Mouse (Mus musculus) urinary bladder, adult 18-20 months (tissue): Measurements from ENCODE around the gene Nrxn3.

Experiments used
- DNase-seq, 2 experiments: peaks; one replicate each; pipeline ENCODE4 v3.0.0; 2022; ENCODE audit warnings: low spot score in 2 of 2, mixed read lengths in 2 of 2

Nrxn3 gene

DNA sequence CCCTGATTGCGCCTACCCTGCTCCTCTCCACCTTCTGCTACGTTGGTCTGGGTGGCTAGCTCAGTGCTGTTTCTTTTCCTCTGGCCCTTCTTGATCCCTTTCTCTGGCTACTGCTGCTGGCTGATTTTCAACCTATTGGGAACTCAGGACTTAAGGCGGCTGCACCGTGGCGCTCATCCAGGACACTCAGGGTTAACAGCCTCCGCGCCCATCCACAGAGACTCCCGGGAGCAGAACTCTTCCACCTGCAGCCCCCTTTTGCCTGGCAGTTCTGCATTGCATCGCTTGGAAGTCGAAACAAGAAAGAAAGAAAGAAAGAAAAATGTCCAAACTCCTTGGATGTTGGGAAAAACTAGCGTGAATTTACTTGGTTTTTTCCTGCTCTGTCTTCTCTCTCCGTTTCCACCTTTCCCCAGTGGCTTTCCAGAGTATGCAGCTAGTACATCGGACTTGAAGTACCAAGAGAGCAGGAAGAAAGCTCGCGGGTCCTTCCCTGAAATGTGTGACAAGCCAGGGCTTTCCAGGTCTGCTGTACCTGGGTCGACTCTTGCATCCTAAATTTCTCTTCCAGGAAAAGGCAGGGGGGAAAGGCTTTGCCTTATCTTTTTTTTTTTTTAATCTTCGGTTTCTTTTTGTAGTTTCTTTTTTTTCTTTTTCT, 1090.0 kb downstream of the Nrxn3 start:
- DNase-seq = no peak

DNA sequence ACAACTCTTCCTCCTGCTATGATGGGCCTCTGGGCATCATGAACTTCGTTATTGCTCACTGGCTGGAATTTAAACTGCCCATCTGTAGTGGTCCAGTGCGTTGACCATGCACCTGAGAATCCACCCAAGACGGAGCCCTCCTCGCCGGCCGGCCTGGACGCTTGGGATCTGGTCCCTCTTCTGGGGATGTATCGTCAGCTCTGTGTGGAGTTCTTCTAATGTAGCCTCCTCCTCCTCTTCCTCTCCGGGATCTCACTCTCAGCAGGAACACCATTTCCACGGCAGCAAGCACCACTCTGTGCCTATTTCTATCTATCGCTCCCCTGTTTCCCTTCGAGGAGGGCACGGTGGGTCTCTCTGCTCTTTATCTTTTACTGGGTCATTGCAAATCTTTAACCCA, 1090.6 kb downstream of the Nrxn3 start:
- no peak for DNase-seq

DNA sequence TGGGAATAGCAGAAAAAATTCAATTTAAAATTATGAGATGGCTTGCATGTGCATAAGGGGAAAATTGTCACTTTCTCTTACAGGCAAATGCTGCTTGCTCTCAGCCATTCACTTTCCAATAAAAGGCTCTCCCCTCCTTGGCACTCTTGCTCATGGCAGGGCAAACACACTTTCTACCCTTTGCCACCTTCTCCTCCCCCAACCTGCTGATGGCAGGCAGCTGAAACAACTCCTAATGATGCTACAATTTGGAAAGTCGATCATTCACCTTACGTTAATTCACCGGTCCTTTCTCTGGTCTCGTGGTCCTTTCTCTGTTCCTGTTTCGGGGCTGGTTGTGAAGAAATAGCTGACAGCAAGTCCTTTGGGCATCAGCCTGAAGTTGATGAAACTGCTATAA, 1091.0 kb downstream of the Nrxn3 start:
- no peak for DNase-seq

DNA sequence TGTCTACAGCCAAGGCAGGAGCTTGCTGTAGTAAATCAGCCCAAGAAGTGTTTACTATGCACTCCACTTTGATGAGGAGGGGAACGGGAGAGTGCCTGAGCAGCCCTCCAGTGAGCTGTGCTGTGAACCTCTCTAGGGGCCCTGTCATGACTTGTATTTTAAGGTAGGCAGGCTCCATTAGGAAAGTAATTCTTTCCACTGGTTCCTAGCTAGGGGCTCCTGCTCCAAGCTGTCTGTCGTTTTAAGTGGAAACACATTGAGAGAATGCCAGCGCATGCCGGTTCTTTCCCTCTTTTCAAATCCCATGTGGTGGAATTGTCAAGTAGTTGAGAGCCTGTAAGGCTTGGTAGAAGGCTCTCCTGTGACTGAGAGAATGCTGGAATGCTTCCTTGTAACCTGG, 1091.9 kb downstream of the Nrxn3 start:
- no peak for DNase-seq

DNA sequence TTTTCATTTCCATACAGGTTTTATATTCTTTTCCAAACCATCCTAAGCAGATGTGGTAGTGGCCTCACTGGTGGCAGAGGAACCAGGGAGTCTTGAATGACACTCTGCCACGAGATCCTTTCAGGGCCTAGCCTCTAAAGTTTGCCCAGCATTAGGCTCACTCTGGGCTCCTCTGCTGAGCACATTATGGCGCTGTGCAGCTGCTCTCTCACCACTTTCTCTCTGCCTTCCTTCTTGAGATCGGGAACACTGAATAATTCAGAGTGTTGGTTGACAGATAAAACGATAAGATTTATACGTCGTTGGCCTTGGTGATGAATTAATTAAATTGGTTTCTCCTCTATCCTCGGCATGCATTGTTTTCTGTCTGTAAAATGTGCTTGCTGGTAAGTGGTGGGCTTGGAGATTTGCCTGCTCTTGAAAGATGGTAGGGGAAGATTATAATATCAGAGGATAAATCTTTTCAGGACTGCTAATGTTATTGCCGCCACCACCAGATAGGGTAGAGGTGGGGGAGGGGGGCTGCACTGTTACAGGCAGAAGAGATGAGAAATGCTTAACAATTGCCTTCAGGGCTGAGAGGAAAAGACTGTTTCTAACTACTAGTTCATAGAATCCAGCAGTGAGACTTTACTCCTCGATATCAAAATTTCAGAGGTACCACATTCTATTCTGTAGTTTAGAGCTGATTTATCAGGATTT, 1094.5 kb downstream of the Nrxn3 start:
- no peak for DNase-seq

DNA sequence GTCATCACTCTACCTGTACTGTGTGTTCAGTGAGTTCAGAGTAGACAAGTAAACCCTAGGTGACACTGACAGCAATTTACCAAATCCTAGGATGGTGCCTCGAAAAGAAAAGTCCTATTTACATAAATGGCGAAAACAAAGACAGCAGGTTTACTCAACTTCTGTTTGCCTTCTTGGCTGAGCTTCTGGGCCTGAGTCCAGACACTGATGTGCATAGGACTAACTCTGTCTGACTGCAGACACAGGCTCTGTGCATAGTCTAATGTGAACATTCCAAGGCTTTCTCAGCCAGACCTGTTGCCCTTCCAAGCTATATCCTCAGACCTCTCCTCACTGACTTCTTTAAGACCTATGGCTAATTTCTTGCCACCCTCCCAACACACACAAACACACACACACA, 1095.5 kb downstream of the Nrxn3 start:
- no peak for DNase-seq

DNA sequence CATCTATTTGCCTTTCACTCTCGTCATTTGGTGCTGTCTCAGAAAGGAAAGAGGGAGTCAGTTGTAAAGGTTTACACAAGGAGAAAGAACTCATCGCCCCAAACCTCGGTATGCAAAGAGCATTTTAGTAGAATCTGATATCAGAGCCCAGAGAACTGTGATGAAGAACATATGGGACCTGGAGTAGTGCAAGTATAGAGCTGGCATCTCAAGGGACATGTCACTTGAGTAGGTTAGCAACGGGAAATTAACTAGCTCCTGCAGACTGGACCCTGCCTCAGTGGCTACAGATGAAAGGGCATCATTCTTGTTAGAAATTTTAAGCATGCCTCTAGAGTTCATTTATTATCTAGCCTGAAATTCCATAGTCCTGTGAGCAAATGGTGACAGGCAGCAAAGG, 1099.5 kb downstream of the Nrxn3 start:
- no peak for DNase-seq

DNA sequence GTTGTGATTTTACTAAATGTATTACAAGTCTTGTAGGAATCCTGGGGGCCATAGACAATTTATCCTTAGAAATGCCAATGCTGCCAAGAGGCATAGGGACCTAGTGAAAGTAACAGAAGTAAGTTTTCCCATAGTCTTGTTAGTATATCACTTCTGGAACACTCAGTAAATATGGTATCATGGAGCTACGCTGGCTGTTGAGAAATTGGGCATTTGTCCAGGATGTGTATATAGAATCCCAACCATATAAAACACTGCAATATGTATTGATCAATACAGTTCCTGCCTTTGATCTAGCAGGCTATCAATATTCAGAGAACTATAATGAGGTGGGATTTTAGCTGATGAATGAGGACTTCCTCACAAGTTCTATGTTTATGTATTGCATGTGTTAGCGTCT, 1107.3 kb downstream of the Nrxn3 start:
- DNase-seq = no peak

DNA sequence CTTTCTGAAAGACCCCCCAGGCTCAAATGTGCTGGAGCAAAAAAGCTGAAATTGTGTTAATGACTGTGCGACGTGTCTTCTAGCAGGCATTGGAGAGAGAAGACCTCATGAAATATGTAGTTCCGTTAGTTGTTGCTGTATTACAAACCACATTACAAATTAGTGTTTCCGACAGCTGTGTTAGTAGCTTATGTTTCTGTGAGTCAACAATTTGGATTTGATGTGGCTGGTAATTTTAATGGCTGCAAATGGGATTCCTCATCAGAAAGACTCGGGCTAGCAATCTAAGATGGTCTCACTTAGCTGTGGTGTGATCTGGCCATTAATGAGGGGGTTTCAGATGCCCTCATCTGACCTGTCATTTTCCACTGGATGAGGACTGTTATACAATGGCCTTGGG, 1107.7 kb downstream of the Nrxn3 start:
- DNase-seq = no peak

DNA sequence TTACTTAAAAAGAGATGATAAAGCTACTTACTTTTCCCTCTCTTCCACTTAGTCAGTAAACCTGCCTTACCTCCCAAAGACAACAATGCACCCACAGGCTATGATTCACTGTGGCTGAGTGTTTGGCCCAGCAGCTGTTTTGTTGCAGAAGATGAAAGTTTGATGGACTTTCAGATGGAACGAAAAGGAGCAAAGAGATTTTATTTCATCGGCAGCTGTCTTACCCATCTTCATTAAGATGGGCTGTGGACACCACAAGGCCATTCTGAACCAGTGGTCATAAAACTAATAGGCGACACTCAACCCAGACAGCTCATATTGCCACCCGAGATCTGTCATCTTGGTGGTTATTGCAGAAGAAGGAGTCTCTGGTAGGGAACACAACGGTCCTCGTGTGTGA, 1108.6 kb downstream of the Nrxn3 start:
- DNase-seq = no peak

DNA sequence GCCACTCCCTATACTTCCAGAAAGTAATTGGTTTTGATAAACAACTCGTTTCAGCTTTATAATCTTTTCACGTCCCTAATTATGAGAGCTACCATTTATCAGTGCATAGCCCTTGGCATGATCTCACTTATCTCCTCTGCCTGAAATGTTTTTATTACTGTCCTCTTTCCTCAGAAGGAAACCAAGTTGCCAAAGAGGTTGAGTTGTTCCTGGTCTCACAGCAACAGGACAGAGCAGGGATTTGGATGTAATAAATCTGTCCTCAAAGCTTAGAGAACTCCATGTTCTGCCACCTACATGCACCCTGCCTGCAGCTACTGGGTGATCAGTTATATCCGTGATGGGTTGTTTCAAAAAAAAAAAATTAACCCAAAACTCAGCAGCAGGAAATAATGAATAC, 1113.6 kb downstream of the Nrxn3 start:
- DNase-seq = no peak

DNA sequence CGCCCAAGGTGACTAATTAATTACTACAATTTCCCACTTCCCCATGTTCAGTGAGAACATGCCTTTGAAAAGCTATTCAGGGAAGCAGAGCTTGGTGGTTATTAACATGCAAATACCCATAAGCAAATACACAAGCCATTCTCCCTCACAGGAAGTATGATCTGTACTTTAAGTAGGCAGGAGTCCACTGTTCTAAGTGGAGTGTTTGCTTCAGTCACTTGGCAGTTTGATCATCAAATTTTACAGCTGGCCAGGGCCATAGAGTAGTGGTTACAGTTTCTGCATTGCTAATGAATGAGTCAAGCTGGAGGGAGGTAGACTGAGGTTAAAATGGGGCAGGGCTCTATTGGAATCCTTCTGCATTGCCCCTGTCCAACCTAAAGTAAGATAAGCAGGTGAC, 1120.2 kb downstream of the Nrxn3 start:
- DNase-seq = no peak

DNA sequence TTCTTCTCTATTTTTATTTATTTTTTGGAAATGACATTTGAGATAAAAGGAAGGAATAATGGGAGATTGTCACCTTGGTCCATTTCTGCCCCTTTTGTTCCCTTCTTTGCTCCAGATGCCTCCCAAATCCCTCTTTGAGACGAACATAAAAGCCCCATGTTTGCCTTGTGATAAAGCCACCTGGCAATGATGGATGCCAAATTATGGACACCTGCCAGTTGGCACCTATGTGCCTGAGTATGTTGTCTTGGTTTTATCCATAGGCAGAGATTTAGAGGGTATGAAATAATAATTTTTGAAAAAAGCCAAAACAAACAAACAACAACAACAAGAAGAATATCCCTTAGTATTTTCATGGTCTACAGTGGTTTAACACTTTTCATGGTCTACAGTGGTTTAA, 1125.4 kb downstream of the Nrxn3 start:
- no peak for DNase-seq

DNA sequence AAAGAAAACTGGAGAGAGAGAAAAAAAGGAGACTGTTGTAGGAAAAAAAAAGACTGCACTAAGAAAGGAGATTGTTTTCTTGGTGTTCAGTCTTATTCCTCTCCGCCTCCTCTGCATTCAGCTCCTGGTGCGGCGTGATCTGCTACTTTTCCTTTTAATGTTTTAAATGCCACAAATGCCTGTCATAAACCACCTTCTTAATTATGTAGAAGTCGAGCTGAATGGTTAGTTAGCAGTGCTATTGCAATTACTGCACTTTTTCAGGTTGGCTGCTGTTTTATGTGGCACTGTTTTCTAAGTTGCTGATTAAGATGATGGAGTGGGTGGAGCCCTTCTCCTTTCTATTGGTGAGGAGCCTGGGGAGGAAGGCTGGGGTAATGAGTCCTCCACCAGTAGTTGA, 1131.7 kb downstream of the Nrxn3 start:
- DNase-seq = no peak

DNA sequence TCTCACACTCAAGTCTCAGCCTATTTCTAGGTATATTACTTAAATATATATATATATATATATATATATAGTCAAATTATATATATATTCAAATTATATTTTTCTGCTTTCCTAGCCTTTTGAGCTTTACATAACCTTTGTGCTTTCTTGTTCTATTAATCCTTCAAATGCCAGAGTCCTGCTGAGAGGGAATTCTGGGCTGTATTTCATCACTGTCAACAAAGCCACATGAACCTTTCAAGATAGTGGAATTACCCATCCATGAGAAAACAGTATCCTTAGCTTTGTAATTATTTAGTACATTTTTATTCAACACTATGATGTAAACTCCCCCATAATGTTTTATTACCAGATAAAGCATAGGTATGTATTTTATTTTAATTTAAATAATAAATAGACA, 1144.4 kb downstream of the Nrxn3 start:
- DNase-seq = no peak

DNA sequence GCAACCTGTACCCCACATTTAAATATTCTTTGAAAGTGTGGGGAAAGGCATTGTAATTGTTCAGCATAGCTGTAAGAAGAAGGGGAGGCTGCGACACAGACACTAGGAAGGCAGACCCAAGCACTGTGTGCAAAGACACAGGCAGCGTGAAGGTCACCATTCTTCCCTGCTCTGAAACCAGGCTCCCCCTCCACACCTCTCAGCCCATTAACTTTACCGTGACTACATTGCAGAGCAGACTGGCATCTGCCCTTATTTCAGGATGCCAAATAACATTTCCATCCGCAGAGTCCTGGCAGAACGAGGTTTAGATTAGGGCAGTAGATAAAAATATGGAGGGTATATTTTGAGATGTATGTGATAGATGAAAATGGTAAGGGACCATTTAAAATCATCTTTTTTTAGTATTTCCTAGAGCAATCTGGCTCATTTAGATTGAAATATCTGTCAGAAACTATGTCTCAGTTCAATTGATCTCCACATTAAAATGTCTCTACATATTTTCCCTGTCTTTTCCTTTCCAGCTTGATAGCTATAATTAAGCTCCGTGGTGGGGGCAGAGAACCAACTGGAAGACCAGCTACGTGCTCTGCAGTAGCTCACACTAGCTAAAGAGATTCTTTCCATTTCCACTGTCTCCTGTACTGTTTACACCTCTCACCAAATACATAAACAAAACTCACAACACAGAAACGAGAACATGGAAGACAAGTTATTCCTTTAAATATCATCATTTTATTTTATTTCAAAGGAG, 1160.1 kb downstream of the Nrxn3 start:
- no peak for DNase-seq

DNA sequence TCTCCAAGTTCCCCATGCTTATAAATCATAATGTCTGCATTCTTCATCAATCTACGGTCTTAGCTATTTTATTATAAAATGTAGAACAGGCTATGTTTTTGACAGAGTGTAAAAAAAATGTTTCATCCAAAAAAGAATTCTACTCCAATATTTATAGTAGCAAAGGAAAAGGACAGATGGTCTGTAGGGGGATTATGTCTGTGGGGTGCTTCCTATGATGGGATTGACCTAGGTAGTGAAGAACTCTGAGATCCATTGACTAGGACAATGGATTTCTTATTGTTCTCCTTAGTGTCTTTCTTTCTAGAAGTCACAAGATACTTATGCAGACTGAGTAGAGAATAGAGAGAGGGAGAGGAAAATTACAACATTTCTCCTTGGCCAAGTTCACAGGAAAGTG, 1161.9 kb downstream of the Nrxn3 start:
- no peak for DNase-seq

DNA sequence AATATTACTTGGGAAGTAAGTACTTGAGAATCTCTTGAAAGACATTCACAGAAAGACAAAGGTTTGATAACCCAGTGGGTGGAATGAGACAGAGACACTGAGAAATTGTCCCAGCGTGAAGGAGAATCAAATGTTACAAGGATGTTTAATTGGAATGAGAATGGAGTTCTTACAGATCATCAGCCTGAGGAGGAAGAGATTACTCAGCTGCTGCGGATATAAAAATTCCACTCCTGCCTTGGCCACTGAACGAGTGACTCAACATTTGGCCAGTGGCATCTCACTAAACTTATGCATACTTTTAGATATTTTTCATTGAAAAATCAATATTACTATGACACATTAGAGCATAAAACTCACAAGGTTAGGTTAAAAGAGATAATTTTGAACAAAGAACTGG, 1166.0 kb downstream of the Nrxn3 start:
- no peak for DNase-seq

DNA sequence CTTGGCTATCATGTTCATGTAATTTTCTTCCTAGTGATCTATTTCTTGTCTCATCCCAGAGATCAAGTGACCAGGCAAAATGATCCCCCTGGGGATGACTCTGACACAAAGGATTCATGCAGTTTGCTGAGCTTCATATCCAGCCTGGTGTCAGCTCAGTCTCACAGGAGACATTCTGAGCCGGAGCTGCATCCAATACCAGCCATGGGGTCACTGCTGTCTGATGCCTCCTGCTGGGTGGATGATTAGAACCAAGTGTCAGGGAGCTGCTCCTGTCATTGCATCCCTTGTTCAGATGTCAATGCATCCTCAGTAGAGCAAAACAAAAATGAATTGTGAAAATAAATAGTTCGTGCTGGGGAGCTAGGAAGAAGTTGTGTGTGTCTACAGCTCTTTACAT, 1174.2 kb downstream of the Nrxn3 start:
- no peak for DNase-seq

DNA sequence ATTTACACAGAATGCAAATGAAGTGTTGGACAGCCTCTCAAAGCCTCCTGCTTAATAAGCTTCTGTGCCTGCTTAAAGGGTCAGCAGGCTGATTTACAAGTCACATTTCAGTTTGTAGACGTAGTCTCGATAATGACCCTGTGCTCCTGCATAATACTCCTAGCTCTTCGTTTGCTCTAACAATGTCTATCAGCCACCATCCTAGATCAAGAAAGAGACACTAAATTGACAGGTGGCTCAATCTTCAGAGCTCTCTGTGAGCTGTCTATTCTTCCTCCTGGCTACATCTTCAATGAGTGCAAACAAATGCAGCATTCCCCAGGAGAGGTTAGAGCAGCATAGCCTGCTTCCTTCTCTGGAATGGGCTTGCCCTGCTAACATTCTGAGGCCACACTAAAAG, 1186.9 kb downstream of the Nrxn3 start:
- DNase-seq = no peak

DNA sequence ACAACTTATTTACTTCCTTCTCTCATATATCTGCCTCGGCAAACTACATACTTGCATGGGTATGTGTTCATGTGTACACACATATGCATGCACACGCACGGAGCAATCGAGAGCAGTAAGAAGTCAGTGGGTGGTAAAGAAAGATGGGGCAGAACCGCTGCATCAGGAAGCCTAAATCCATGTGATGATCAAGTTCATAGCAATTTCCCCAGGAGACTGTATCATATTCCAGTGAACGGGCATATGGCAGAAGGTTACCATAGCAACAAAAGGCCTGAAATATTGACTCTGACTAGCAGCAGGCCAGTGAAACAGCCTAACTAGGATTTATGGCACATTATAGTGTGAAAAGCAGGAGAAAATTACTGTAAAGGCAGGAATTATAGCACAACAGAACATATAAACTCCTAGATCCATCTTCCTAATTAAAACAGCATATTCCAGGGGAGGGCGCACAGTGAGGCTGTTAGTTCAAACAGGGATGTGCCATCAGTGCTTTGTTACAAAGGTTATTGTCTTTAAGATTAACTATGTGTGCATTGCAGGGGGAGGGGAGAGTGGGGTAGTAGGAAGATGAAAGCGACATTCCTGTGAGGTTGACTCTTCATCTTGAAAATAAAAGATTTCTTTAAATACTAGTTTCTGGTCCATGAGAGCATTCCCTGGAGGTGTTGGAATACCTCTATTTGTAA, 1195.6 kb downstream of the Nrxn3 start:
- DNase-seq = no peak

DNA sequence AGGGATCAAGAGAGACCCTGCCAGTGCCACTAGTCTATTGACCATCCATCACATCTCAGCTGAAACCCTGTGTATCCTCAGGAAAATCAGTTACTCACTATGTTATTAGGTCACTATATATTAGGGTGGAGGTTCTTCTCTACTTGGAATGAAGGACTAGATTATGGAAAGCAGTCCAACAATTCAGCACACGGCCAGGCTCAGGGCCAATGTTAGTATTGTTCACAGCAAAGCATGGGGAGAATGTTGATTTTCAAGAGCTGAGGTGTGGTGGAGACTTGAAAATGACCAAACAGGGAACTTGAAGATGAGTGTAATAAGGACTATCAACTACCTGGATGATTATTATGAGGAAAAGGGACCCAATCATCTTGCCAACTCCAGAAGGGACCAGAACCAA, 1209.7 kb downstream of the Nrxn3 start:
- no peak for DNase-seq

DNA sequence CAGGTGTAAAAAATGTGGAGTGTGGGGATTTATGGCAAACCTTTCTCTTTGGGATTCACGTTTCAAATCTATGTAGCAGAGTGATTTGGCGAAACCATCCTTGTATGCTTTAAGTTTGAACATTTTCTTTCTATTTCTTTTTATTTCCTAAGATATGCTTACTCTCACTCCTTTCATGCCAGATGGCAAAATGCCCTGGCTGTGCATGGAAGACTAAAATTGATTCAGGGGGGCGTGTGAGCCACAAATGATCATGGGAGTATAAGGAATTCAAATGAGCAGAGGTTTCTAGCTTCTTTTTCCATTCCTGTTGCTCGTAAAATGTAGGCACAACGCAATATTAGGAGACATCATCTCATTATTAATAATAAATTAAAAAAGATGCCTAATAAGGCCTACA, 1211.0 kb downstream of the Nrxn3 start:
- no peak for DNase-seq
